Mouse (Mus musculus): ENCODE results near the gene Otol1. TPM values are rescaled to one million over a fixed set of nuclear protein-coding genes. Genes with fewer than 3 reads are reported as not detected.

Otol1 gene
- polyA plus RNA-seq (2017; shearing (Covaris generic)), result not detected

DNA sequence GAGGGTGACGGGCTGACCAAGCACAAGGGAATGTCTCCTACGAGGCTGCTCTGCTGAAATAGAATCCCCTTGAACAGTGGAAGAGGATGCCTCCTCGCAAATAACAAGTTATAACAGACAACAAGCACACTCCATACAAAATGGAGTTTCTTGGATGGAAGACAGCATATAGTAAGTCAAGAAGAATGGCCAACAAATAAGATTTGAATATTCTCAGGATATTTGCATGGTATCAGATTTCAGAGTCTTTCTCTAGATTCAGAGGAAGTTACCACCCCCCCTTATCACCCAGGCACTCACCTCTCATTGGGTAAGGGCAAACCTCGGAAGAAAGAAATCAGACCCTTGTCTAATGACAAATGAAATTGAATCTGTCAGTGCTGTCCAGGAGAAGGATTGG, at the start of gene Otol1:
TSS of gene Otol1 (plus strand) at position 301 of the 400 bp plus-strand sequence.

Other genes starting within 250 kb of the Otol1 start
- gene Sptssb, start 147.7 kb upstream of the Otol1 start, polyA plus RNA-seq (2017; shearing (Covaris generic)), result not detected

Measured in CD4-positive, CD25-positive, alpha-beta regulatory T cell, adult 9 weeks (primary cell).